ENCODE assay signal across 8 mouse cellular contexts in the genomic region with DNA sequence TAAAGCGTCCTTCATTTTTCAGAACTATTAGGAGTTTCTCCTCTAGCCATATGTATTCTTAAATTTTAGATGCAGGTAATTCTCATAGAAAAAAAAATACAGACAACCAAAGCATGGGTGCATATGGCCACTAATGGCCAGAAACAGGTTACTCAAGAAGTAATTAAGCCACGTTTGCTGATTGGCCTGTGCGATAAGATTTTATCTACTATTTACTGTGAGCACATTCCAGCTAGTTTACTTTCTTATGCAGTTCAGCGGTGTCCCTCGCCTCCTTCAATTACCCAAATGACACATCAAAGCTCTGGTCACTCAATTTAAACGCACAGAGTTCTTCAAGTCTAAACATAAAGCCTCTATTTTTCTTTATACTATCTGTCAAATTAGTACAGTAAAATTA. TPM values are rescaled to one million over a fixed set of nuclear protein-coding genes. Genes with fewer than 3 reads are reported as not detected.
DNase-seq lines count a peak whose midpoint lies in the region; ATAC-seq and TF ChIP-seq lines count a peak whose summit lies in the region.

No protein-coding gene starts in this region.

- no peak overlapping the region for H3K27ac ChIP-seq in heart, embryonic 14.5 days (replicated peaks in 1 of 2; ENCODE audit: control insufficient read depth in 1 of 2, insufficient read depth in 1 of 2, low read depth in 2 of 2, low read length in 2 of 2)
- H3K27ac ChIP-seq in bone marrow macrophage, adult 2 months (ENCODE audit: insufficient read depth, low read depth, low read length), result no peak overlapping the region
- no peak overlapping the region for H3K27ac ChIP-seq in hindbrain, embryonic 12.5 days
- no peak overlapping the region for H3K27ac ChIP-seq in midbrain, embryonic 11.5 days (ENCODE audit: low read depth, low read length)

- peaks cover 14% of the 10 kb centered on the region for H3K36me3 ChIP-seq in heart, embryonic 14.5 days (ENCODE audit: control insufficient read depth, insufficient read depth, low read length)
- peaks cover 9% of the 10 kb centered on the region for H3K36me3 ChIP-seq in hindbrain, embryonic 12.5 days
- H3K36me3 ChIP-seq in midbrain, embryonic 11.5 days (ENCODE audit: control insufficient read depth, insufficient read depth, low read length), result no peaks in the 10 kb centered on the region

- intact Hi-C loops in heart, postnatal 10 days (cut with DNase I), result loop anchor here (2.0 to 5.0 kb wide), 2 partner anchors 78 to 137 kb away; partner anchors contain the start of gene Ranbp9

- peak overlapping the region; percentile 88 for H3K9ac ChIP-seq in heart, embryonic 14.5 days (ENCODE audit: low read length)
- H3K9ac ChIP-seq in hindbrain, embryonic 12.5 days, result no peak overlapping the region
- peak overlapping the region; percentile 84 for H3K9ac ChIP-seq in midbrain, embryonic 11.5 days (ENCODE audit: low read length)

- H3K4me2 ChIP-seq in heart, embryonic 14.5 days (ENCODE audit: low read length), result peak overlapping the region; percentile 86
- peak overlapping the region; percentile 78 for H3K4me2 ChIP-seq in hindbrain, embryonic 12.5 days (replicated peaks)
- peak overlapping the region; percentile 93 for H3K4me2 ChIP-seq in midbrain, embryonic 11.5 days

- ATAC-seq in heart, embryonic 14.5 days (ENCODE audit: insufficient number of reproducible peaks, insufficient read depth, low FRiP score, low read depth), result no peak
- ATAC-seq in hindbrain, embryonic 12.5 days (ENCODE audit: low FRiP score), result no peak
- ATAC-seq in midbrain, embryonic 11.5 days (ENCODE audit: low FRiP score), result no peak

- no peaks in the 10 kb centered on the region for H3K9me3 ChIP-seq in heart, embryonic 14.5 days (ENCODE audit: control insufficient read depth, low read length)
- H3K9me3 ChIP-seq in hindbrain, embryonic 12.5 days (replicated peaks), result no peaks in the 10 kb centered on the region
- H3K9me3 ChIP-seq in midbrain, embryonic 11.5 days (ENCODE audit: control insufficient read depth, low read length), result no peaks in the 10 kb centered on the region

- no peaks in the 10 kb centered on the region for H3K27me3 ChIP-seq in heart, embryonic 14.5 days (ENCODE audit: control insufficient read depth, insufficient read depth, low read length)
- no peaks in the 10 kb centered on the region for H3K27me3 ChIP-seq in hindbrain, embryonic 12.5 days
- peaks cover 4% of the 10 kb centered on the region; the same call in 1 of the 2 replicates for H3K27me3 ChIP-seq in midbrain, embryonic 11.5 days (ENCODE audit: control insufficient read depth, insufficient read depth, low read length)

- peak overlapping the region; percentile 84 to 88; a peak in 3 of 4 replicates for H3K4me3 ChIP-seq in heart, embryonic 14.5 days (ENCODE audit: control insufficient read depth in 1 of 2, insufficient read depth in 1 of 2, low read depth in 1 of 2, low read length in 2 of 2)
- peak overlapping the region; percentile 64 for H3K4me3 ChIP-seq in bone marrow macrophage, adult 2 months (ENCODE audit: insufficient read depth, low read length)
- peak overlapping the region; percentile 57 for H3K4me3 ChIP-seq in hindbrain, embryonic 12.5 days
- peak overlapping the region; percentile 65 for H3K4me3 ChIP-seq in midbrain, embryonic 11.5 days (ENCODE audit: low read depth, low read length)

- TF ChIP-seq CTCF in bone marrow macrophage, adult 2 months (IDR thresholded peaks at IDR 0.05; ENCODE audit: low read depth, low read length), result no peak

- 31% methylated on average over 6 of the region's 6 CpGs for WGBS in heart, embryonic 14.5 days
- 42% methylated on average over 6 of the region's 6 CpGs for WGBS in hindbrain, embryonic 12.5 days
- WGBS in midbrain, embryonic 11.5 days, result 44% methylated on average over 6 of the region's 6 CpGs

- TF ChIP-seq POLR2A in bone marrow macrophage, adult 2 months (IDR thresholded peaks at IDR 0.05; ENCODE audit: borderline replicate concordance, low read depth, low read length), result no peak

- H3K4me1 ChIP-seq in heart, embryonic 14.5 days (ENCODE audit: control insufficient read depth in 2 of 2, insufficient read depth in 2 of 2, low read length in 2 of 2), result peaks cover 11 to 24% of the 10 kb centered on the region in 2 experiments
- H3K4me1 ChIP-seq in bone marrow macrophage, adult 2 months (ENCODE audit: control insufficient read depth, insufficient read depth, low read length), result peaks cover 28% of the 10 kb centered on the region
- H3K4me1 ChIP-seq in hindbrain, embryonic 12.5 days, result peaks cover 19% of the 10 kb centered on the region
- peaks cover 6% of the 10 kb centered on the region; the same call in 1 of the 2 replicates for H3K4me1 ChIP-seq in midbrain, embryonic 11.5 days (ENCODE audit: control insufficient read depth, insufficient read depth, low read length)

- DNase-seq in heart, postnatal 10 days, result no peak
- no peak for DNase-seq in midbrain, embryonic 11.5 days (ENCODE audit: low spot score, missing footprints)
- no peak for DNase-seq in right cerebral cortex, postnatal 25 days
- DNase-seq in ovary, adult 18-20 months (ENCODE audit: low spot score), result no peak
- DNase-seq in ovary, postnatal 14 days (ENCODE audit: low spot score), result no peak

RNA-seq across cellular contexts. Expression of gene Mcur1, which starts 1.0 kb away (rescaled TPM):
- polyA plus RNA-seq in heart, embryonic 14.5 days (2014; fragmentation: Nextera tagmentation; extraction: Ambion mirVana), result 21.4 and 23.1 TPM in 2 replicates
- total RNA-seq in heart, postnatal 10 days (2021), result 10 to 100 TPM; 43.3 to 47.3 TPM
- polyA plus RNA-seq in bone marrow macrophage, adult 2 months (2012; ENCODE audit: insufficient read depth, insufficient read length, missing spikeins), result 40.0 and 40.2 TPM in 2 replicates
- 12.4 and 13.0 TPM in 2 replicates for polyA plus RNA-seq in hindbrain, embryonic 12.5 days (2016; fragmentation: Nextera tagmentation; extraction: Ambion mirVana)
- polyA plus RNA-seq in midbrain, embryonic 11.5 days (2014; fragmentation: Nextera tagmentation; extraction: Ambion mirVana), result 10.8 and 11.2 TPM in 2 replicates

RNA-seq across cellular contexts. Expression of gene Rnf182, which starts 56.6 kb away (rescaled TPM):
- polyA plus RNA-seq in heart, embryonic 14.5 days (2014; fragmentation: Nextera tagmentation; extraction: Ambion mirVana), result 2.6 TPM in 2 replicates
- under 1 TPM; 0.17 to 0.22 TPM for total RNA-seq in heart, postnatal 10 days (2021)
- polyA plus RNA-seq in bone marrow macrophage, adult 2 months (2012; ENCODE audit: insufficient read depth, insufficient read length, missing spikeins), result not detected in 2 replicates
- 17.7 TPM in 2 replicates for polyA plus RNA-seq in hindbrain, embryonic 12.5 days (2016; fragmentation: Nextera tagmentation; extraction: Ambion mirVana)
- polyA plus RNA-seq in midbrain, embryonic 11.5 days (2014; fragmentation: Nextera tagmentation; extraction: Ambion mirVana), result 7.6 and 7.7 TPM in 2 replicates
